Mouse (Mus musculus): Measurements from ENCODE around the gene Camkk1.

Gene Camkk1

GRCm38 (mm10) chr11:73015391-73016102 is 3.3 kb upstream of the Camkk1 start:
- no peak for DNase-seq

DNA sequence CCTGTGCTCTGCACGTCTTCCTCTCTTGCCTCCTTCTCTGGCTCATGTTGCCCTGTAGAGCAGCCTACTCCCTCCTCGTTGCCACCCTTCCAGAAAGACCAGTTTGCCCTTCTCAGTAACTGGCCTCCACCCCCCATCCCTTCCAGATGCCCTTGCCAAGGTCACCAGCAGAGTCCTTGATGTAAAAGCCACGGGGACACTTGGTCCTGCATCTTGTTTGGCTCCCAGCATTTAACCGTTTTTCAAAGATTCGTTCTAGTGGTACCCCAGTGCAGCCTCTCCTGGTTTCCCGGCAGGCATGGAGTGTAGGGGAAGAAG is 2.7 kb upstream of the Camkk1 start:
- DNase-seq: no peak

GRCm38 (mm10) chr11:73019147-73019795 is 463 bp downstream of the Camkk1 start:
- DNase-seq: peak; percentile 84

GRCm38 (mm10) chr11:73020953-73021800 is 2.4 kb downstream of the Camkk1 start:
- DNase-seq: peak; percentile 49

GRCm38 (mm10) chr11:73023099-73023498 is 4.3 kb downstream of the Camkk1 start:
- DNase-seq: peak; percentile 89

- DNase-seq: no peak
Observed at GRCm38 (mm10) chr11:73023827-73024226, 5.0 kb downstream of the Camkk1 start.

GRCm38 (mm10) chr11:73024236-73024904 is 5.6 kb downstream of the Camkk1 start:
- no peak for DNase-seq

DNA sequence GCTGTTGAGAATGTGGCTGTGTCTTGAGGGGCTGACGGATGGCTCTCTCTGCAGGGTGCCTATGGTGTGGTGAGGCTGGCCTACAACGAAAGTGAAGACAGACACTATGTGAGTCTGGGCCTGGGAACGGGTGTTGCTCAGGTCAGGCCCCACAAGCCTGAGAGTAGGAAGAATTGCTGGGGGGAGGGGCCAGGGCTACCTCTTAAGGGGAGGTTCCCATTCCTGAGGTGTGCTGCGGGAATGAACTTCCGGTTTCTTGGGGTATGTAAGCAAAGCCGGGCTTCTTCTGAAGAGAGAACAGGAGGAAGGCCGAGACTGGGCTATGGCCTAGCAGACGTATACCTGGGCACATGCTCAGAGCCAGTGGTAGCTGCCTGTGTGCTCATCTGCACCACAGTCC is 8.2 kb downstream of the Camkk1 start:
- DNase-seq: no peak

GRCm38 (mm10) chr11:73030821-73031498 is 12.2 kb downstream of the Camkk1 start:
- DNase-seq: peak; percentile 88

- no peak for DNase-seq
Observed at GRCm38 (mm10) chr11:73031536-73031935, 12.7 kb downstream of the Camkk1 start.

DNA sequence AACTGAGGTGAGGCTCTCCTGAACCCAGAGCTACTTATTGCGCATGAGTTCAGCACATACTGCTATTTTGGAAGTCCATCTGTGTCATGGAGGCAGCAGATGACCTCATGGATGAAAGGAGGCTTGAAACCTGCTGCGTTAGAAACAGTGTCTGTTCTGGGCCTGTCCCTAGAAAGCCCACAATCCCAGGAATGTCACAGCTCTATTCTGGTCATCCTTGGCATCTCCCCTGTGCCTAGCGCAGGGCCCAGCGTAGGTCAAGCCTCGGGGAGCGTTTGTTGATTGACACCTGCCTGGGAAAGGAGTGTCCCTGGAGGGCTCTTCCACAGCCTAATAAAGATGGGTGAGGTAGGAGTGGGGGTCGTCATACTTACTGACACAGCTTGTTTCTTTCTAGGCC is 17.3 kb downstream of the Camkk1 start:
- DNase-seq: no peak

DNA sequence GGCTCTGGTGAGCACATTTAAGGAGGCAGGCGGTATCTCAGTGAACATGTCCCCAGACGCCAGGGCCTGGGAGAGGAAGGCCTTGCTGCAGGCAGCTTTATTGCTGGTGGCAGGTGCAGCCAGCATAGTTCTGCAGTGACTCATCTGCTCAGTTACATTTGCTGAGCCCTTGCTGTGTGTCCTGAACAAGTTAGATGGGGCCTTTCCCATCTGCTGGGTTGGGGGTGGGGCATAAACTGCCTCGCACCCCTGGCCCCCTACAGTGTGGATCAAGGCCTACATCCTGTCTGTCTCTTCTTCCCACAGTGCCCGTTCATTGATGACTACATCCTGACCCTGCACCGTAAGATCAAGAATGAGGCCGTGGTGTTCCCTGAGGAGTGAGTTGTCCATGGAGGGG is 18.1 kb downstream of the Camkk1 start:
- DNase-seq: no peak

DNA sequence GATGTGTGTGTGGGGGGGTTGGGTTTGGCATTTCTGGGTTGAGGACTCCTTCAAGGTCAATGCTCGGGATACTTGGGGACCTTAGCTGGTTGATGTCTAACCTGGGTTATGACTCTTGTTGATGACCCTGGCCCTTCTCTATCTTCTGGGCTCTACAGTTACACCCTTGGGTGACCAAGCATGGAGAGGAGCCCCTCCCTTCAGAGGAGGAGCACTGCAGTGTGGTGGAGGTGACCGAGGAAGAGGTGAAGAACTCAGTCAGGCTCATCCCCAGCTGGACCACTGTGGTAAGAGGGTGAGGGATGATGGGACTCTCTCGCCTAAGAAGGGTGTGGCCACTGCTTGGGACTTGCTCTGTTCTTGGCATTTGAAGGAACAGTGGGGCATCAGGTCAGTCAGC is 18.9 kb downstream of the Camkk1 start:
- no peak for DNase-seq

DNA sequence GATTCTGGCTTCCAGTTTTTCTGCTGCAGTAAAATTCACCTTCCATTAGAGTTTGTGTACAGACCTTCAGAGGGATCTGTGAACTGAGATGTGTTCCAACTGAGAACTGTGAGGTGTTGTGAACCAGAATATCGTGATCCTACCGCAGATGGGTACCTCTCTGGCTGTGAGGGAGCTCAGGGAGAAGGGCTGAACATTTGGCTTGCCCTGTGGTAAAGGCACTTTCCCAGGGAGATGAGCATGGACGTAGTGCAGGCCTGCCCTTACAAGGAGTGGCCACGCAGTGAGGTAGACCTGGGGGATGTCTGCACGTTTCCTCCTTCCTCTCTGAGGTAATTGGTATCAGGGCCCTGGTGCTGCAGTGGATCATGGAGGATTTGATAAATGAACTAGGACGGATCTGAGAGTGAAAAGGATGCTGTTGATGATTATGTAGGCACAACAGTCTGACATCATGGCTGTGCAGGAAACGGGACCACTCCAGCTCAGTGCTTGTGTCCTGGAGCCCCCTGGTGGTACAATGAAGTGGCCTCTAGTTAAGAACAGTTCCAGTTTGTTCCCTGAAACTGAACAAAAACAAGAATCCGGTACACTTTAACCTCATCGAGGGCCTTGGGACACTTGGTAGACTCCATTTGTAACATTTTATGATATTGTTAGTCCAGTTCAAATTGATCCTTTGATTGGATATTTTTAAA is 20.4 kb downstream of the Camkk1 start:
- no peak for DNase-seq

GRCm38 (mm10) chr11:73044229-73044755 is 25.5 kb downstream of the Camkk1 start:
- no peak for DNase-seq

GRCm38 (mm10) chr11:73044789-73045188 is 26.0 kb downstream of the Camkk1 start:
- DNase-seq: no peak

GRCm38 (mm10) chr11:73047542-73047996 is 28.8 kb downstream of the Camkk1 start, which contains the start of gene Ncbp3:
TSS of gene Ncbp3 (plus strand) at chr11:73047783.
- peak; percentile 94 for DNase-seq

DNA sequence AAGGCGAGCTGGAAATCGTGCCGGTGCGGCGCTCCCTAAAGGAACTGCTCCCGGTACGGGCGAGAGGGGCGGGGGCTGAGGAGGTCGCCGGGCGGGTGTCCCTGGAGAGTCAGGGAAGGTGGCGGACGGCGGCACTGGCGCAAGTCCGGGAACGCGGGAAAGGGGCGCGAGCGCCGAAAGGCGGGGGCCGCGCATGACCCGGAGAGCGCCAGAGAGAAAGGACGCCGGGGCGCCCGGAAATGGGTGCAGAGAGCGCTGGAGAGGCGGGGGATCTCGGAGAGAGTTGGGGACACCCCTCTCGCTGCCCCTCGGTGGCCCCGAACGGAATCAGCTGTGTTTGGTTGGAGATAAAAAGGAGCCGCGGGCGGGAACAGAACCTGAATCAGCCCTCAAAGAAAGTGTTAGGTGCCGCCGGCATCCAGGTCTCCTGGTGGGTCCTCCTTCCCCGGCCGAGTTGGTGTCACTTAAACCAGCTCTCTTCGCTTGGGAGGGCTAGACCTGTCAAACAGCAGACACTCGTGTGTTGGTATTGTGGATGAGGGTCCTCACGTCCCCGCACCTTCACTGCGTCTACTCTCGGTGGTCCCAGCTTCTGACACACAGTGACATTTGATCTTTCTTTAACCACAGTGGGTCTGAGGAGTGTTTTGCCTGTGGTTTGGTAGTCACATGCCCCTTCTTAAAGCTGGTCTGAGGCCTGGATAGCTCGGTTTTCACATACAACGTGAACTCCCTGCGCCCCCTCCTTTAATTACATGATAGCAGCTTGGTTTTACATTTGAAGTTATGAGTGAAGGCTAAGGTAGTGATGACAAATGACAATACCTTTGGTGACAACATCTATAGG is 29.4 kb downstream of the Camkk1 start:
- DNase-seq: no peak

GRCm38 (mm10) chr11:73049335-73049734 is 30.5 kb downstream of the Camkk1 start:
- peak; percentile 65 for DNase-seq

DNA sequence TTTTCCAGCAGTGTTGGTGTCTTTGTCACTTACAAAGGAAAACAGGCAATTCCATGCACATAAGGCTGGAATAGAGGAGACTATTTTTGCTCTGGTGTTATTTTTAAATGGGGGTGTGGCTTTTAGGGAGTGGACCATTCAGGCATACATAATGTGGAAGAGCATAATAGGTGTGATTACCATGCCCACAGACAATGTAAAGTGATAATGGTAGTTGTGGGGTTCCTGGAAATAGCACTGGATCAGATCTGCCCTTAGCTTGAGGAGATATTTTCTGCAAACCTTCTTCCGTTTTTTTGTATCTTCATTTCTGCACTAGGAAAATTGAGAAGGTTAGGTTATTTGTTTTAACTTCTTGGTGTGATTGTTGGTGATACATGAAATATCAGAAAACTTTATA is 34.0 kb downstream of the Camkk1 start:
- no peak for DNase-seq

GRCm38 (mm10) chr11:73057701-73058100 is 38.9 kb downstream of the Camkk1 start:
- no peak for DNase-seq

All from right cerebral cortex, postnatal 25 days (tissue).